Mouse (Mus musculus) spleen, postnatal 36 days (tissue): ENCODE measurements around the gene Rmnd1.
A peak's percentile ranks its signal among the peaks of the same experiment; 100 is the strongest.

Source experiments
- DNase-seq, 2 experiments: peaks; one replicate each; pipeline ENCODE4 v3.0.0; 2022; ENCODE audit warnings: low spot score in 2 of 2, mixed read lengths in 1 of 2

Gene Rmnd1

DNA sequence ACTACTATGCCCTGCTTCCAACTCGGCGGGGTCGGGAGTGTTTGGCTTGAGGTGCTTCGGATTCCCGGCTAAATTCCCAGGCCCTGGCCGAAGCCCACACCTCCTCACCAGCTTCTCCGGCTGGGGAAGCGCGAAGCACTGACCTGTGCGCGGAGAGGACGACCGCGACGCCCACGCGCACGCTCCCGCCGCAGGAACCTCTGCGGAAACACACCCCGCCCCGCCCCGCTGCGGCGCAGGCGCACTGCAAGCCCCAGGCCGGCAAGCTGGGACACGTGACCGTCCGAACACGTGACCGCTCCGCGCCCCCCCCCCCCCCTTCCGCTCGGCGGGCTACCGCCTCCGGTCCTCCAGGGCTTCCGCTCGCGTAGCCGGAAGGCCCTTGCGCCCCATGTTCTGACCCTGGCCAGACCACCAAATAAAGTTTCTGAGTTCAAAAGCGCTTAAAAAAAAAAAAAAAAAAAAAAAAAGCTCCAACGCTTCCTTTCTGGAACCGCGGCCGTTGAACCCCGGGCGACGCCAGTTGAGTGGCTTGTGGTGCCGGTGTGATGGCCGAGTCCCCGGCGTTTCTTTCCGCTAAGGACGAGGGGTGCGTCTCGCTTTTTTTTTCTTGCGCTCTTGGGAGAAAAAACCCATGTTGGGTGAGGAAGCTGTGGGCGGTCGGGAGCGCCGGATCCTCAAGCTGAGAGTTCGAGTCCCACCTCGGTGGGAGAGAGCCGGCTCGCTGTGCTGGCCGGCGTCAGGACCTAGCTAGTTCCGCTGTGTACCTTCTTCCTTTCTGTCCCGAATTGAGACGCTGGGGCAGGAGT, at the start of gene Rmnd1, which contains the start of gene Armt1:
Gene Rmnd1 (minus strand): TSS at position 266 of the 809 bp plus-strand sequence.
Gene Armt1 (plus strand): TSS at position 345 of the 809 bp plus-strand sequence.
- peak; percentile 95 to 96 for DNase-seq

GRCm38 (mm10) chr10:4481695-4482094, 49.5 kb upstream of the Rmnd1 start:
- DNase-seq, result no peak

DNA sequence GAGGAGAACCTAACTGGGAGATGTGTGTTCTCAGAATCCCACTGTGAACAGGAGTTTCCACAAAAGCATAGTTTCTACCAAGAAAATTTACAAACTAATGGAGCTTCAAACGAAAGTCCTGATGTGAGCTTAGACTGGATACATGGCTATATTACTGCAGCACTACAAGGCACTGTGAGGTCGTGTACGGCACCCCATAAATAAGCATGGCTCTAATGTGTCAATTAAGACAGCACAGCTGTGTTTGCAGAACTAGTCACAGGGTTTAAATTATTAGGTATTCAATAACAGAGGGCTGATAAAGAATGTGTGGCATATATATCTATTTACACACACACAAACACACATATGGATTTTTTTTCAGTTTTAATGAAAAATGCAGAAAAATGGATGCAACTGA, 48.7 kb upstream of the Rmnd1 start:
- no peak for DNase-seq

GRCm38 (mm10) chr10:4476604-4477003, 44.4 kb upstream of the Rmnd1 start:
- DNase-seq, result no peak

DNA sequence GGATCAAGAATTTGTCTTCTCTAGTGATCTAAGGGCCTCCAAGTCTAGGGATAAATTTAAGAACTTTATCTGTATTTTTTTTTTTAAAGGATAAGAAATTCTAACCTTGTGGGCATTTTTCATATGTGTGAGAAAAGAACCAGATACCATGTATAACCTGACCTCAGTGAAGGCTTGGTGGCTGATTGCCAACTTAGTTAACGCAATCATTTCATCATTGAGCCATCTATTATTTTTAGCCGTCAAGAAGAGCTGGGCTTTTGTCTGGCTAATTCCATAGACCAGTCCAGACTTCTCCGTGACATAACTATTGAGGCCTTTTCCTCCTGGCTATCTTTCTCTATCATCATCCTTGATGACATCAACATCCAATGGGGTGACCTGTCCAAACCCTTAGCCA, 43.2 kb upstream of the Rmnd1 start:
- no peak for DNase-seq

- no peak for DNase-seq
Observed at GRCm38 (mm10) chr10:4473591-4473993, 41.4 kb upstream of the Rmnd1 start.

- no peak for DNase-seq
Observed at GRCm38 (mm10) chr10:4469406-4469805, 37.2 kb upstream of the Rmnd1 start.

GRCm38 (mm10) chr10:4465799-4466198, 33.6 kb upstream of the Rmnd1 start:
- DNase-seq, result no peak

DNA sequence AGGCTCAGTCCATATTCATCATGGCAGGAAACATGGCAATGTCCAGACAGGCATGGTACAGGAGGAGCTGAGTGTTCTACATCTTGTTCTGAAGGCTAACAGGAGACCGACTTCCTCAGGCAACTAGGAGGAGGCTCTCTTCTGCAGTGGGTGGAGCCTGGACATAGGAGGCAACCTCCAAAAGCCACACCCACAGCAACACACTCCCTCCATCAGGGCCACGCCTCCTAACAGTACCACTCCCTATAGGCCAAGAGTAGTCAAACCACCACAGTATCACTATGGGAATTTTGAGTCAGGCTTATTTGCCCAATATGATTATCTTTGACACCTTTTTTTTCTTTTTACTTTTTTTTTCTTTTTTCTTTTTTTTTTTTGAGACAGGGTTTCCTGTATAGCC, 28.0 kb upstream of the Rmnd1 start:
- DNase-seq, result peak in 1 of 2 experiments; percentile 7

DNA sequence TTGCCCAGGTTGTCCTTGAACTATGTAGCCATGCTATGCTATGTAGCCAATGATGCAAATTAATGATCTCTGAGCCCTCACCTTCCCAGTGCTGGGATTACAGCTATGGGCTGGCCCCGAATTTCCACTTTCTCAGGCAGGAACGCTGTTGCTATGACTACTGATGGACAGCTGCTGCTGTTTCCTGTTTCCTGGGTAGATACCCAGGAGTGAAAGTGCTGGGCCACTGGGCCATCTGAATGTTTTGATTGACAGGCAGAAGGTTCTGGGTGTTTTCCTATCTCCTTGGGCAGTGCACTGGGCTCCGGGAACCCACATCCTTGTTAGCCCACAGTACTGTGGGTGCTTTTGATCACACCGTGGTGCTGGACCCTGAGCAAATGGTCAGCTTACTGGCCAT, 24.2 kb upstream of the Rmnd1 start:
- peak in 1 of 2 experiments; percentile 5 for DNase-seq

DNA sequence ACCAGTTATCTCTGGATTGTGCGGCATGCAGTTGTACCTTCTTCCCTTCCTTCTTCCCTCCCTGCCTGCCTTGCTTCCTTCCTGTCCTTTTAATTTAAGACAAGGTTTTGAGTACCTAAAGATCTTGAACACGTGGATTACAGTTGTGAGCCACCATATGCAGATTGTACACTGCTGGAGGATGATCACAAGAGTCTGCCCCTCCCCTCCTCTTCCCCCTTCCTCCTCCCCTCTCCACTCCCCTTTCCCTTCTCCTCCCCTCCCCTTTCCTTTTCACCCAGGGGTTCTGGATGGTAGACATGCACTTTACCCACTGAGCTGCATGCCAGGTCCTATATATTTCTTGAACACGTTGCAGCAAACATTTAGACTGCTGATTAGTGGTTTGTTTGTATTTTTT, 3.2 kb upstream of the Rmnd1 start:
- DNase-seq, result no peak

DNA sequence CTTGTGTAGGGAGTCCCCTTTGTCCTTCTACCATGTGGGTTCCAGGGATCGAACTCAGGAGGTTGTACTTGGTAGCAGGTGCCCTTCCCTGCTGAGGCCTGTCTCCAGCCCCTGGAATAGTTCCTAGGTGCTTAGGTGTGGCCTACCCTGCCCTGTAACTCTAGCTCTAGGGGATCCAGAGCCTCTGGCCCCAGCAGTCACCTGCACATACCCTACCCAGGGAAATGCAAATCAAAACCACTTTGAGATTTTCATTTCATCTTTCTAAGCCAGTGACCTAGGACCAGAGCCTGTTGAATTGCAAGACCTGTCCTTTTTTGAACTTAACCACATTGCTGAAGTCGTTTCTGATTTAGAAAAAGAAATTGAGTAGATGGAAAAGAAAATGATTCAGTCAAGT, 1.7 kb upstream of the Rmnd1 start:
- DNase-seq, result peak; percentile 26 to 34

DNA sequence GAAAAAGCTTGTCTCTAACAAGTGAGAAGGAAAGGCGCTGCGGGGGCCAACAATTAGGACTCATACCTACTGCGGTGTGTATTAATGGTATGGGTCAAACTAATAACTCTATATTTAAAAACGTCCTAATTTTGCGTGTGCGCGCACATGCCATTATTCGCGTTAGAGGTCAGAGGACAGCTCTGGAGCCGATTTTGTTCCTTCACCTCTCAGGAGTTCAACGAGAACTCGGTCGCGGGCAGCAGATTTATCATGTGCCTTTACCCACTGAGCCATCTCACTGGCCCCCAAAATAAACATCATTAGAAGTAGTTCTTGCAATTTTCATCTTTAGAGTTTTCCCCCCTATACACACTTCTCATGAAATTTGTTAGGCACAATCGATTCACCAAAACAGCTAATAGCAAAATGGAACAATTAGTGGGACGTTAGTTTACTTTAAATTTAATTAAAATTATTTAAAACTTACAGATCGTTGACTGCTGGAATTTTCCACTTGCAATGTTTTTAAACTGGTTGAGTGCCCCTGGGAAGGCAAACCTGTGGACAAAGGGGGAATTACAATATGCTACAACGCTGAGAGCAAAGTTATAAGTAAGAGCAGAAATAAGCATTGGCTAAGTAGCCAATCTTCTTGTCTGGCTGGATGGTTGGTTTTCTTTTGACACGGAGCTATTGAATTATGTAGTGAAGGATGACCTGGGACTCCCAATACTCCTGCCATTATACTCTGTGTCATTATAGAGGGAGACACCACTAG, 988 bp upstream of the Rmnd1 start:
- DNase-seq, result peak; percentile 4 to 17

DNA sequence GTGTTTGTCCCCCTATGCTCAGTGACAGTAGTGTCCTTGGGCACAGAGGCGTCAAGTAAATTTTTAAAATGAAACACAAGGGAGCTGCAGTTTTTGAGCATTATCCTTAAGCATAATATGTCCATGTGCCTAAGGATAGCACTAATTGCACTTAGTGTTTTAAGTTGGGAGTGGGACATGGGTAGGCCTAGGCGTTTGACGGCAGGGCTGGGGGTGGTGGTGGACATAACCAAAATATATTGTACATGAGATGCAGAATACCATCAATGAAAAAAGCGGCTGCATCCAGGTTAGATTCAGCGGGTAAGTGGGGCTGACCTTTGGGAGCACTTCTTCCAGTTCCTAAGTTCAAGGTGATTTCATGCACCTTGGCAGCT, 454 bp downstream of the Rmnd1 start:
- no peak for DNase-seq

GRCm38 (mm10) chr10:4430826-4431225, 1.4 kb downstream of the Rmnd1 start:
- no peak for DNase-seq

- peak; percentile 12 to 31 for DNase-seq
Observed at GRCm38 (mm10) chr10:4430399-4430798, 1.8 kb downstream of the Rmnd1 start.

DNA sequence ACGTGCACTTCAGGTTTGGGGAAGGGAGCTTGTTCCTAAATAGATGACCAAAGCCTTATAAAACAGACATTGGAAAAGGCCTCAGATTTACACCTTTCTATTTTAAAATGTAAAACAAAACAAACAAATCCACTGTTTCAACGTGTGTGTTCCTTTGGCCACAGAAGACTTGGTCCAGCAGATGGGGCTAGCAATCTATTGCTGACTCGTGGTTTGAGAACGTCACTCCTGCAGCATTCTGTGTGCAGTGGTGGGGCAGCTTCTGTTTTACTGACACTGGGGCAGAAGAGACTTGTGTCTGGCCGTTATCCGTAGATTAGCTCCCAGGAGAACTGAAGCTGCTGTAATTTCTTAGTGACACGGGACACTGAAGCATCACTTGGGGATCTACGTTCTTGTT, 6.9 kb downstream of the Rmnd1 start:
- DNase-seq, result no peak

- DNase-seq, result no peak
Observed at GRCm38 (mm10) chr10:4407191-4407590, 25.0 kb downstream of the Rmnd1 start.

GRCm38 (mm10) chr10:4405511-4405910, 26.7 kb downstream of the Rmnd1 start:
- DNase-seq, result no peak

- peak; percentile 38 to 41 for DNase-seq
Observed at GRCm38 (mm10) chr10:4404895-4405491, 27.2 kb downstream of the Rmnd1 start.

DNA sequence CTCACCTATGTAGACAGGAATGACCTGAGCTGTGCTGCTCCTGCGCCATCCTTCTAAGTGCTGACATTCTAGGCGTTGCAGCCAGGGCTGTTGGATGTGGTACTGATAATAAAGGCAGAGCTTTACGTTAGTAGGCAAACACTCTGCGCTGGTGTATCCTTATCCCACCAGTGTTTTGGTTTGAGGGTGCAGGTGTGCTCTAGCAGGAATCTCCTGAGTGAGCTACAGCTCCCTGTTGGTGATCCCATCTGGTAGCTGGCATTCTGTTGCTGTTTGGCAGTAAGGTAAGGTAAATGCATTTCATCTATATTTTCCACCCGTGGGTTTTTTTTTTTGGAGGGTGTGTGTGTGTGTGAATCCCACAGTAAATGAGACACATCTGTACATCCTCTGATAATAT, 34.1 kb downstream of the Rmnd1 start:
- no peak for DNase-seq

DNA sequence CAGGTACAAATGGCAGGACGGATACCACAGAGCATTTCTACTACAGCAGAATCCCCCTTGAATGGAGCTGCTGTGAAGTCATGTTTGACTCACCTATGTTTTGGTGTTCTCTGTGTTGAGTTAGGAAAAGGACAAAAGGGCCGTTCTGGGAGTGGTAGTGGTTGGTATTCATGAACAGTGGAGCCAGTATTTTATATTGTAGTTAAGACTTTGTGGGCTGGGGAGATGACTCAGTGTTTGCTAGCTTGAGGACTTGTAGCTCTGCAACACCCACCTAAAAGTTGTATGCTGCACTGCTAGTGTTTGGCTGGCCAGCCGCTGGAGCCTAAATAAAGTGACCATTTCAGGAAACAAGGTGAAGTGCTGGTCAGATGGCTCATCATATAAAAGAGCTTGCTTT, 36.9 kb downstream of the Rmnd1 start:
- no peak for DNase-seq

GRCm38 (mm10) chr10:4391851-4392250, 40.3 kb downstream of the Rmnd1 start:
- DNase-seq, result peak; percentile 32 to 37
